Mouse (Mus musculus): ENCODE data around the gene Patz1. TPM values are rescaled to one million over a fixed set of nuclear protein-coding genes. Genes with fewer than 3 reads are reported as not detected.
A peak's percentile ranks its signal among the peaks of the same experiment; 100 is the strongest.

The Patz1 gene
- total RNA-seq, 2 experiments from 2014 or later = 18.6 to 22.2 TPM

GRCm38 (mm10) chr11:3291311-3292061, 2.8 kb downstream of the Patz1 start:
- no peak; the same call in 1 of the 2 replicates for ATAC-seq (replicated peaks; ENCODE audit: low FRiP score, poor library complexity, severe bottlenecking)

GRCm38 (mm10) chr11:3292062-3292421, 3.4 kb downstream of the Patz1 start:
- peak; percentile 26 for ATAC-seq (replicated peaks; ENCODE audit: low FRiP score, poor library complexity, severe bottlenecking)

GRCm38 (mm10) chr11:3292711-3293249, 4.1 kb downstream of the Patz1 start:
- no peak for ATAC-seq (replicated peaks; ENCODE audit: low FRiP score, poor library complexity, severe bottlenecking)

GRCm38 (mm10) chr11:3293361-3293760, 4.7 kb downstream of the Patz1 start:
- no peak for ATAC-seq (replicated peaks; ENCODE audit: low FRiP score, poor library complexity, severe bottlenecking)

GRCm38 (mm10) chr11:3294641-3295040, 6.0 kb downstream of the Patz1 start:
- ATAC-seq (replicated peaks; ENCODE audit: low FRiP score, poor library complexity, severe bottlenecking) = no peak

DNA sequence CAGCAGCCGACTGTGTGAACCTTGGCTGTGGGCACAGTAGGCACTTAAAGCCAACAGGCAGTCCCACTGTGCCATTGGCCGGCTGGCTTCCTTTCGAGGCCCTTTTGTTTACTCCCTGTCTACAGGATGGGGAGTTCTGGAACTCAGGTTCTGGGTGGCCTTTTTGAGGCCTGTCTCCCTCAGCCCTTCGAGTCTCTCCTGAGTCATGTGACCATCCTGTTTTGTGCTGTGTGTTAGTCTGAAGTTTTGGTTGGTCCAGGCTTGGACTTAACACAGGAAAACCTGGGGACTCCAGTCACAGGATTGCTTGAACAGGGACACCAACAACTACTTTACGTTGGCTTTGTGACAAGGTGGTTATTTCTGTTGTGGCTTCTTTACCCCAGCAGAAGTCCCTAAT, 7.4 kb downstream of the Patz1 start:
- ATAC-seq (replicated peaks; ENCODE audit: low FRiP score, poor library complexity, severe bottlenecking) = no peak

DNA sequence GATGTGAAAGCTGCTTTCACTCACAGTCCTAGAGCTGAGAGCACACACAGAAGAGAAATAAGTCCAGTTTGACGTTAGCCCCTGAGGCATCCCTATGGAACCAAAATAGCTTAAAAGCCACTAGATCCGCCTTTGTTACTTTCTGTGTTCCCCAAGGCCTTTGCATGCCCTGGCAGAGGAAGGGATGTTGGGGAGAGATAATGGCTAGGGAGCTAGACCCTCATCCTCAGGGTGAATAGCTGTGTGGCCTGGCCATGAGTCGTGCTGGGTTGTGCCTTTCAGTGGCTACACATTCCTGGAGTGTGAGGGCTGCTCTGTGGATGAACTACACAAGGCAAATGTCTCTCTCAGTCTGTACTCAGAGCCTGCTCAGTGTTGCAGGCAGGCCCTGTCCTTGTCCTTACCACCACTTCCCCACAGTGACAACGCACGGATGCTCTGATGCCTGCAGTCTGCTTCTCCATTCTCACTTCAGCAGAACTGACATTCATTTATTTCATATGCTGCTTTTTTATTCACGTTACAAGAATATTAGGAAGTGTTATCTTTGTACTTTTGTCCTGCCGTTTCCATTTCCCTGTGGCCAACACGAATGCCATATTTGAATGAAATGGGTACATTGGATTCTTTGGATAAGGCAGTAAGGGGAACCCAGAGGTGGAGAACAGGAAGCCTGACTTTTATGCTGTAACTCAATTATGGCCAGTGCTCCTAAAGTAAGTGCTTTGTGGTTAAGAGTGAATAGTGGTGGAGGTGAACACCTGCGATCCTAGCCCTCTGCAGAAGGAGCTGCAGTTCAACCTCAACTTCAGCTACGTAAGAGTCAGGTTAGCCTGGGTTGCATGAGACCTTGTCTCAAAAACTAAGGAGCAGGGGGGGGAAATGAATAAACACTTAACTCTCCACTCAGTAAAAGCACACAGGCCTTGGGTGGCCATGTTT, 9.5 kb downstream of the Patz1 start:
- ATAC-seq (replicated peaks; ENCODE audit: low FRiP score, poor library complexity, severe bottlenecking) = no peak

- ATAC-seq (replicated peaks; ENCODE audit: low FRiP score, poor library complexity, severe bottlenecking) = no peak
Observed at GRCm38 (mm10) chr11:3298813-3299185, 10.1 kb downstream of the Patz1 start.

- ATAC-seq (replicated peaks; ENCODE audit: low FRiP score, poor library complexity, severe bottlenecking) = no peak
Observed at GRCm38 (mm10) chr11:3301075-3301474, 12.4 kb downstream of the Patz1 start.

GRCm38 (mm10) chr11:3302385-3302784, 13.7 kb downstream of the Patz1 start:
- ATAC-seq (replicated peaks; ENCODE audit: low FRiP score, poor library complexity, severe bottlenecking) = no peak

DNA sequence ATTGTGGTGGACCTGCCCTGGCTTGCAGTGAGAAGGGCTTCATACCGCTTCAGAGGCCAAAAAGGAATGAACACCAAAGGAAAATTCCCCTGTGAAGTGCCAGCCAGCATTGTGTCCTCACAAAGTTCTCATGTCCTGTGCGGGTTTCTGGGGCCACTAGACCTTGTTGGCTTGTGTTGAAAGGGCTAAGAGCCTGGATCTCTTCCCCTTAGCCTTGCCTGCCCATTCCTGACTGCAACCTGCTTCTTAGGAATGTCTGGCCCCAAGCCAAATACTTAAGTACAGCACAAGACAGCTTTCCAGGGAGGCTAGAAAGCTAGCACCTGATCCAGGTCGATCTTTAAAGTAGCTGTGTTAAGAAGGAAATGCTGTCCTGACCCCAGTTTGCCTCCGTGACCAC, 14.1 kb downstream of the Patz1 start:
- ATAC-seq (replicated peaks; ENCODE audit: low FRiP score, poor library complexity, severe bottlenecking) = no peak

DNA sequence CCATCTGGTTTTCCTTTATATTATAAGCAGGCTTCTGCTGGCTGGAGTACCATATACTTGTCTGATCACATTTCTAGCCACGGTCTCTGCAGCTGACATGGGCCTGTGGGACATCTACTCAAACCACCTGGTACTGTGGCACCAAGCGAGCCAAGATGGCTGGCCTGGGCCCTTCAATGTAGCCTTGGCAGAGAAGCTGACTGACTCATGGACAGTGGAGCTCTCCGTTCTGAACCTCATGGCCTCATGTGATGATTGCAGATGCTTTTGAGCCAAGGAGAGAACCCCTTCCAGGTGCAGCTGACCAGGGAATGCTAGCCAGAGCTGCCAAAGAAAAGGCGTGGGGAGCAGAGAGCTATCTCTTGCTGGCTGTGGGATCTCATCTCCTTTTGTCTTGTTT, 17.1 kb downstream of the Patz1 start:
- ATAC-seq (replicated peaks; ENCODE audit: low FRiP score, poor library complexity, severe bottlenecking) = no peak

GRCm38 (mm10) chr11:3307875-3308274, 19.2 kb downstream of the Patz1 start:
- ATAC-seq (replicated peaks; ENCODE audit: low FRiP score, poor library complexity, severe bottlenecking) = no peak

GRCm38 (mm10) chr11:3309884-3310283, 21.2 kb downstream of the Patz1 start:
- no peak for ATAC-seq (replicated peaks; ENCODE audit: low FRiP score, poor library complexity, severe bottlenecking)

GRCm38 (mm10) chr11:3310789-3311585, 22.3 kb downstream of the Patz1 start:
- no peak for ATAC-seq (replicated peaks; ENCODE audit: low FRiP score, poor library complexity, severe bottlenecking)

DNA sequence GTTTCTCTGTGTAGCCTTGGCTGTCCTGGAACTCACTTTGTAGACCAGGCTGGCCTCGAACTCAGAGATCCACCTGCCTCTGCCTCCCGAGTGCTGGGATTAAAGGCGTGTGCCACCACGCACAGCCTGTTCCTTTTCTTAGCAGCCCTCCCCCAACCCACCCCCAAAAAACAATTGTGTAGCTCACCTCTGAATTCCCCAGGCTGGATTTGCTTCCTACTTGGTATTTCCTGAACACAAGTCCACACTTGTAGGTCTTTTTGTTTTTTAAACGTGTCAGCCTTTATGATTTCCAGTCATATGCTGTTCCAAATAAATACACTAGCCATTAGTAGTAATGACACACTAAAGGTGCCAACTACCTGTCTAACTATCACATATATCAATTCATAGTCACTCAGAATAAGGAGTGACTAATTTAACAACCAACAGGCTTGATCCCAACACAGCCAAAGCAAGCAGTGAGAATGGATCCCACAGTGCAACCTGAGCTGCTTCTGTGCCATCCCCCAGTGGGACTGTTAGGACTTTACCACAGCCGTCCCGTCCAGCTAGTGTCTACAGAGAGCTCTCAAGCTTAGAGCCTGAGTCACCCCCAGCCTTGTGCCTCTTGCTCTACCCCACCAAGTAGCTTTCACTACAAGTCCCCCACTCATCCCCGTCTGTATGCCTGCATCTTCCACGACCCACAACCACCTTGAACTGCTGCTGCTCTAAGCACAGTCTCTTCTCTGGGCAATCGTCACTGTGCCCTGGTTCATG, 23.1 kb downstream of the Patz1 start:
- ATAC-seq (replicated peaks; ENCODE audit: low FRiP score, poor library complexity, severe bottlenecking) = no peak

DNA sequence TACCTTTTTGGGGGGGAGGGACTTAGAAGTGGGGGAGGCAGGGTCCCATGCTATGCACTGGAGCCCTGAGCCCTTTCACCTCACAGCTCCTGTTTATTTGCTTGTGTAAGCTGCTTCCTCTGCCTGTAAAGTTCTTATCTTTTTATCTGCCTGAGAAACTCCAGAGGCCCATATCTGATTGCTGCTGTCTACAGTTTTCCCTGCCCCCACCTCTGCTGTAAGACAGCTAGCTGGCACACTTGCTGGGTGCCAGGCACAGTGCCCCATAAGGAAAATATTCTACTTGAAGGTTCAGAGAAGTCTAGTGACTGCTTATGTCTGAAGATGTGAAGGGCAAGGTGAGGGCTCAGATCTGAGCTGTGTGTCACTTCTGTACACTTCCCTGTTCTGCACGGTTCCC, 24.6 kb downstream of the Patz1 start:
- ATAC-seq (replicated peaks; ENCODE audit: low FRiP score, poor library complexity, severe bottlenecking) = no peak

GRCm38 (mm10) chr11:3314148-3314547, 25.5 kb downstream of the Patz1 start:
- ATAC-seq (replicated peaks; ENCODE audit: low FRiP score, poor library complexity, severe bottlenecking) = peak; percentile 73; the same call in 1 of the 2 replicates

DNA sequence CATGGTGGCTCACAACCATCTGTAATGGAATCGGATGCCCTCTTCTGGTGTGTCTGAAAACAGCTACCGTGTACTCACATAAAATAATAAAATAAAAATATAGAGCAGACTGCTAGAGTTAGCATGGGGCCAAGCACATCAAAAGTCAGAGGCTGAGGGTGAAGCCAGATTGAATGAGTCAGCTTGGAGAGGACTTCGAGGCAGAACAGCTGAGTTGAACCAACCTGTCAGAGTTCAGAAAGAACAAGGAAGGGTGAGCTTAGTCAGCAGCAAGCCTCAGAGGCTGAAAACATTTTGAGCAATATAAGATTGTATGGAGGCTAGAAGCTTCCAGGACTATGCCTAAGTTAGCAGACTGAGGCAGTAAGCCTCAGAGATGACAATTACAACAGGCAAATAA, 29.6 kb downstream of the Patz1 start:
- ATAC-seq (replicated peaks; ENCODE audit: low FRiP score, poor library complexity, severe bottlenecking) = no peak
